Mouse (Mus musculus): Measurements from ENCODE around the gene Ubp1. TPM values are rescaled to one million over a fixed set of nuclear protein-coding genes. Genes with fewer than 3 reads are reported as not detected.

Gene Ubp1
- polyA plus RNA-seq, 1 experiment, result 96.4 TPM

GRCm38 (mm10) chr9:113966838-113967237 is 36.1 kb downstream of the Ubp1 start:
- no peak overlapping the region for H3K27ac ChIP-seq (ENCODE audit: insufficient read depth, low read length)
- H3K4me1 ChIP-seq (ENCODE audit: control insufficient read depth, insufficient read depth, low read length), result no peaks in the 10 kb centered on the region
- TF ChIP-seq POLR2A (IDR thresholded peaks at IDR 0.05; ENCODE audit: low read depth, low read length), result no peak
- TF ChIP-seq CTCF (IDR thresholded peaks at IDR 0.05; ENCODE audit: borderline replicate concordance, insufficient read depth, low read length), result no peak
- no peak overlapping the region for H3K4me3 ChIP-seq (ENCODE audit: insufficient read depth, low read length)

GRCm38 (mm10) chr9:113968967-113969366 is 38.2 kb downstream of the Ubp1 start:
- Histone ChIP-seq H3K27ac (ENCODE audit: insufficient read depth, low read length) (no peak overlapping the region), H3K4me3 (ENCODE audit: insufficient read depth, low read length) (no peak overlapping the region), H3K4me1 (ENCODE audit: control insufficient read depth, insufficient read depth, low read length) (no peaks in the 10 kb centered on the region)
- no peak for TF ChIP-seq POLR2A (IDR thresholded peaks at IDR 0.05; ENCODE audit: low read depth, low read length)
- no peak for TF ChIP-seq CTCF (IDR thresholded peaks at IDR 0.05; ENCODE audit: borderline replicate concordance, insufficient read depth, low read length)

GRCm38 (mm10) chr9:113969399-113969798 is 38.7 kb downstream of the Ubp1 start:
- Histone ChIP-seq H3K27ac (ENCODE audit: insufficient read depth, low read length) (no peak overlapping the region), H3K4me3 (ENCODE audit: insufficient read depth, low read length) (no peak overlapping the region), H3K4me1 (ENCODE audit: control insufficient read depth, insufficient read depth, low read length) (no peaks in the 10 kb centered on the region)
- TF ChIP-seq POLR2A (IDR thresholded peaks at IDR 0.05; ENCODE audit: low read depth, low read length) (no peak), CTCF (IDR thresholded peaks at IDR 0.05; ENCODE audit: borderline replicate concordance, insufficient read depth, low read length) (no peak)

DNA sequence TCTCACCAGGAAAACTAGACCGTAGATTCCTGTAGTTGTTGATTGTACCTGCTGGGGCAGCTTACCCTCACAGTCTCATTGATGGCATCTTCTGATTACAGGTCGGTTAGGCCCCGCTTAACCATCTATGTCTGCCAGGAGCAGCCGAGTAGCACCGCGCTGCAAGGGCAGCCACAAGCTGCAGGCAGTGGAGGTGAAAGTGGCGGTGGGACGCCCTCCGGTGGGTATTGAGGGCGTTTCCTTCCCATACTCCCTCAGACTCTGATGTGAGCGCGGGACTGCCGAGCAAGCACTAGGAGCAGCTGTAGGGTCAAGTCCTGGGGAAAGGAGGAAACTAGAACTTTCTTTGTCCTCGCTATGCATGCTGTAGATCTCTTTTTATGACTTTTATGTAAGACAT is 39.3 kb downstream of the Ubp1 start:
- no peak overlapping the region for H3K27ac ChIP-seq (ENCODE audit: insufficient read depth, low read length)

GRCm38 (mm10) chr9:113971615-113972014 is 40.9 kb downstream of the Ubp1 start:
- Histone ChIP-seq H3K27ac (ENCODE audit: insufficient read depth, low read length) (no peak overlapping the region), H3K4me3 (ENCODE audit: insufficient read depth, low read length) (no peak overlapping the region), H3K4me1 (ENCODE audit: control insufficient read depth, insufficient read depth, low read length) (no peaks in the 10 kb centered on the region)
- TF ChIP-seq POLR2A (IDR thresholded peaks at IDR 0.05; ENCODE audit: low read depth, low read length), result no peak
- no peak for TF ChIP-seq CTCF (IDR thresholded peaks at IDR 0.05; ENCODE audit: borderline replicate concordance, insufficient read depth, low read length)

More for the DNA sequence above, 39.3 kb downstream of the Ubp1 start:
- no peaks in the 10 kb centered on the region for H3K4me1 ChIP-seq (ENCODE audit: control insufficient read depth, insufficient read depth, low read length)
- TF ChIP-seq CTCF (IDR thresholded peaks at IDR 0.05; ENCODE audit: borderline replicate concordance, insufficient read depth, low read length), result no peak
- no peak for TF ChIP-seq POLR2A (IDR thresholded peaks at IDR 0.05; ENCODE audit: low read depth, low read length)
- no peak overlapping the region for H3K4me3 ChIP-seq (ENCODE audit: insufficient read depth, low read length)

DNA sequence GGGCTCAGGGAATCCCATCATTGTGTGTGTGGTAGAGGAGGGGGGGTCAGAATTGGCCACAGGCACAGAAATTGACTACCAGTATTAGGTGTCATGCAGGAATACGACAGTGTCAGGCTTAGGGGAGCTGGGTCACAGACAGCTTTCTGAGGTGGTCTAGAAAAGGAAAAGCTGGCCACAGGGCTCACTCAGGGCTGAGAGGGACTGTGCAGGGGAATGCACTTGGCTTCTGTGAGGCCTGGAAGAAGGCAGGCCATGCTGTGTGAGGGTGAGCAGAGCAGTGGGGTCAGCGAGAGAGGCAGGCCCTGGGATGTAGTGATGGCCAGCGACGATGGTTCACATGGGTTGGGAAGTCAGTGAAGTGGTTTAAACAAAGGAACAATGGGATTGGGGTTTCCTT is 43.1 kb downstream of the Ubp1 start:
- TF ChIP-seq CTCF (IDR thresholded peaks at IDR 0.05; ENCODE audit: borderline replicate concordance, insufficient read depth, low read length) (no peak), POLR2A (IDR thresholded peaks at IDR 0.05; ENCODE audit: low read depth, low read length) (no peak)
- no peak overlapping the region for H3K4me3 ChIP-seq (ENCODE audit: insufficient read depth, low read length)
- H3K4me1 ChIP-seq (ENCODE audit: control insufficient read depth, insufficient read depth, low read length), result peaks cover 2% of the 10 kb centered on the region; the same call in 1 of the 2 replicates
- no peak overlapping the region for H3K27ac ChIP-seq (ENCODE audit: insufficient read depth, low read length)

GRCm38 (mm10) chr9:113974945-113975344 is 44.2 kb downstream of the Ubp1 start:
- Histone ChIP-seq H3K4me1 (ENCODE audit: control insufficient read depth, insufficient read depth, low read length) (peaks cover 2% of the 10 kb centered on the region; the same call in 1 of the 2 replicates), H3K4me3 (ENCODE audit: insufficient read depth, low read length) (no peak overlapping the region), H3K27ac (ENCODE audit: insufficient read depth, low read length) (no peak overlapping the region)
- TF ChIP-seq CTCF (IDR thresholded peaks at IDR 0.05; ENCODE audit: borderline replicate concordance, insufficient read depth, low read length) (no peak), POLR2A (IDR thresholded peaks at IDR 0.05; ENCODE audit: low read depth, low read length) (no peak)

DNA sequence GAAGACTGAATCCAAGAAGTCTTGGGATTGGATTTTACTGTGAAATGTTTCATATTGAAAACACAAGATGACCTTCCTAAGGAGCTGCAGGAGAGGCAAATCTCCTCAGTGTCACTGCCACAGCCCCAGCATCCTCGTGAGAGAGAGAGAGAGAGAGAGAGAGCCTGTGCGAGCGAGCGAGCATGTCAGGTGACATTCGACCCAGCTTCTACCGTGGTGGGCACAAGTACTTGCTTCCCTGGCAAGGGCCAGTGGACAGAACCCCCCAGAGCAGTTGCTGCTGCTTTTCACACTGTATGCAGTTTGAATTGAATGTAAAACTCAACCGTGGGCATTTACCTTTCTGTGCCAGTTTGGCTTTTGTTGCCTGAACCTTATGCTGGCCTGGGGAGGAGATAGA is 44.7 kb downstream of the Ubp1 start:
- H3K4me3 ChIP-seq (ENCODE audit: insufficient read depth, low read length), result no peak overlapping the region
- no peak for TF ChIP-seq CTCF (IDR thresholded peaks at IDR 0.05; ENCODE audit: borderline replicate concordance, insufficient read depth, low read length)
- no peak for TF ChIP-seq POLR2A (IDR thresholded peaks at IDR 0.05; ENCODE audit: low read depth, low read length)
- H3K4me1 ChIP-seq (ENCODE audit: control insufficient read depth, insufficient read depth, low read length), result peaks cover 2% of the 10 kb centered on the region; the same call in 1 of the 2 replicates
- H3K27ac ChIP-seq (ENCODE audit: insufficient read depth, low read length), result no peak overlapping the region

DNA sequence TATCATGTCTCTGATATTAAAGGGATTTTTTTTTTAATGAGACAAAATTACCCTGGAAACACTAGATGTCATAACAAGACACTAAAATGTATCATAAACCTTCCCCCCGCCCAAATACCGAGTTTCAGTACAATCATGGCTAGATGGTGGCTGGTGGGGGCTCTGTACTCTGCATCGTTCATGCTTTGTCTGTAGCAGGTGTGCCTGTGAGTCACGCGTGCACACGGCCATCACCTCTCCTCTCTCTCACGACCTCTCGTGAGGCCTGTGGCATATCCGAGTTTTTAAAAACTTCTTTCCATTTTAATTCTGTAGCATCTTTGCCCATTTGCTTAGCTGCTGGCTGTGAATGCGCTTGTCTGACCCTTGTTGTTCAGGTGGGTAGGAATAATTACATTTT is 45.5 kb downstream of the Ubp1 start:
- TF ChIP-seq POLR2A (IDR thresholded peaks at IDR 0.05; ENCODE audit: low read depth, low read length), result no peak
- no peak for TF ChIP-seq CTCF (IDR thresholded peaks at IDR 0.05; ENCODE audit: borderline replicate concordance, insufficient read depth, low read length)
- Histone ChIP-seq H3K4me1 (ENCODE audit: control insufficient read depth, insufficient read depth, low read length) (peaks cover 2% of the 10 kb centered on the region; the same call in 1 of the 2 replicates), H3K4me3 (ENCODE audit: insufficient read depth, low read length) (no peak overlapping the region), H3K27ac (ENCODE audit: insufficient read depth, low read length) (no peak overlapping the region)

DNA sequence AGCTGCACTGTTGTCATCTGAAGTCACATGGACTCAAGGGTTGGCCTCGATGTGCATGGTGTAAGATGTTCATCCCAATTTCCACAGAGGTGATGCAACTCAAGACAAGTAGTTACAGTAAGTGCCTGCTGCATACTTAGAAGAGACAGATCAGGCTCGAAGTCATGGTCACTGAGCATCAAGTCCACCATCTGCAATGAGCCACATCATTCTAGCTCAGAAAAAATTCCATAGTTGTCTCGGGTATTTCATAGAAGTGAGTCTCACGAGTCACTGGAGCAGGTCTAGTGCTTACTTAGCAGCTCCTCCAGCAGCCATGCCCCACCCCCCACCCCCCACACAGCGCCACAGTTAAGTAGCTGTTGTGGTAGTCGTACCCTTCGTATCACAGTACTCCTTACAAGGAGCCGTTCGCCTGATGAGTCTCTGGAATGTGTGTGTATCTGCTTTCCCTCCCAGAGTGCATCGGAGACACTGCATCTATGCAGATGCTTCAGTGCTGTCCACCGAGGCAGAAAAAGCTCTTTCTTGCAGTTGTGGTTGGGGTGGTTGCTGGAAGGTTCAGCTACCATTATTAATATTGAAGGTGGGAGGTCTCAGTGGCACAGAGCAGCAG is 46.6 kb downstream of the Ubp1 start:
- H3K27ac ChIP-seq (ENCODE audit: insufficient read depth, low read length), result no peak overlapping the region
- TF ChIP-seq CTCF (IDR thresholded peaks at IDR 0.05; ENCODE audit: borderline replicate concordance, insufficient read depth, low read length) (no peak), POLR2A (IDR thresholded peaks at IDR 0.05; ENCODE audit: low read depth, low read length) (no peak)
- H3K4me1 ChIP-seq (ENCODE audit: control insufficient read depth, insufficient read depth, low read length), result peaks cover 2% of the 10 kb centered on the region; the same call in 1 of the 2 replicates
- no peak overlapping the region for H3K4me3 ChIP-seq (ENCODE audit: insufficient read depth, low read length)

All from embryonic fibroblast, embryonic 13.5 days (primary cell).